Mouse (Mus musculus): Measurements from ENCODE around the gene Gm44502. TPM values are rescaled to one million over a fixed set of nuclear protein-coding genes. Genes with fewer than 3 reads are reported as not detected.
A peak's percentile ranks its signal among the peaks of the same experiment; 100 is the strongest.

Gm44502 gene
- polyA plus RNA-seq, 1 experiment, result 0.08 TPM

GRCm38 (mm10) chr15:89390081-89390480, 39.4 kb downstream of the Gm44502 start:
- H3K36me3 ChIP-seq (ENCODE audit: control insufficient read depth), result no peaks in the 10 kb centered on the region
- TF ChIP-seq TAL1 (IDR thresholded peaks at IDR 0.05; ENCODE audit: low read length), result no peak
- TF ChIP-seq GATA1 (IDR thresholded peaks at IDR 0.05; ENCODE audit: low read length), result no peak
- H3K4me3 ChIP-seq (replicated peaks), result no peak overlapping the region
- H3K9me3 ChIP-seq (ENCODE audit: control insufficient read depth, low read length), result no peaks in the 10 kb centered on the region
- no peaks in the 10 kb centered on the region; the same call in none of the 2 replicates for H3K27me3 ChIP-seq (ENCODE audit: control insufficient read depth)
- H3K4me1 ChIP-seq (ENCODE audit: control insufficient read depth), result no peaks in the 10 kb centered on the region

- Histone ChIP-seq H3K4me1 (ENCODE audit: control insufficient read depth) (no peaks in the 10 kb centered on the region), H3K4me3 (replicated peaks) (no peak overlapping the region), H3K27me3 (ENCODE audit: control insufficient read depth) (no peaks in the 10 kb centered on the region; the same call in none of the 2 replicates), H3K9me3 (ENCODE audit: control insufficient read depth, low read length) (no peaks in the 10 kb centered on the region), H3K36me3 (ENCODE audit: control insufficient read depth) (no peaks in the 10 kb centered on the region)
- TF ChIP-seq TAL1 (IDR thresholded peaks at IDR 0.05; ENCODE audit: low read length) (no peak), GATA1 (IDR thresholded peaks at IDR 0.05; ENCODE audit: low read length) (no peak)
Measured at GRCm38 (mm10) chr15:89387127-89387526, 42.4 kb downstream of the Gm44502 start.

- Histone ChIP-seq H3K4me1 (ENCODE audit: control insufficient read depth) (peaks cover under 1% of the 10 kb centered on the region), H3K36me3 (ENCODE audit: control insufficient read depth) (no peaks in the 10 kb centered on the region), H3K4me3 (replicated peaks) (no peak within 1 kb of the TSS), H3K9me3 (ENCODE audit: control insufficient read depth, low read length) (no peaks in the 10 kb centered on the region), H3K27me3 (ENCODE audit: control insufficient read depth) (peaks cover 7% of the 10 kb centered on the region)
- TF ChIP-seq TAL1 (IDR thresholded peaks at IDR 0.05; ENCODE audit: low read length), result no peak
- no peak for TF ChIP-seq GATA1 (IDR thresholded peaks at IDR 0.05; ENCODE audit: low read length)
Measured at GRCm38 (mm10) chr15:89384617-89385016, 44.9 kb downstream of the Gm44502 start, which contains the start of gene Klhdc7b. Klhdc7b (plus strand) TSS chr15:89384917.

- TF ChIP-seq TAL1 (IDR thresholded peaks at IDR 0.05; ENCODE audit: low read length) (no peak), GATA1 (IDR thresholded peaks at IDR 0.05; ENCODE audit: low read length) (no peak)
- H3K9me3 ChIP-seq (ENCODE audit: control insufficient read depth, low read length), result no peaks in the 10 kb centered on the region
- peaks cover 44% of the 10 kb centered on the region for H3K27me3 ChIP-seq (ENCODE audit: control insufficient read depth)
- no peaks in the 10 kb centered on the region for H3K36me3 ChIP-seq (ENCODE audit: control insufficient read depth)
- peak overlapping the region; percentile 59 for H3K4me3 ChIP-seq (replicated peaks)
- H3K4me1 ChIP-seq (ENCODE audit: control insufficient read depth), result peaks cover 25% of the 10 kb centered on the region
Measured at GRCm38 (mm10) chr15:89379429-89379828, 50.1 kb downstream of the Gm44502 start.

- Histone ChIP-seq H3K4me1 (ENCODE audit: control insufficient read depth) (peaks cover 31% of the 10 kb centered on the region), H3K9me3 (ENCODE audit: control insufficient read depth, low read length) (no peaks in the 10 kb centered on the region), H3K4me3 (replicated peaks) (peak within 1 kb of the TSS; percentile 59), H3K36me3 (ENCODE audit: control insufficient read depth) (no peaks in the 10 kb centered on the region), H3K27me3 (ENCODE audit: control insufficient read depth) (peaks cover 44% of the 10 kb centered on the region)
- TF ChIP-seq GATA1 (IDR thresholded peaks at IDR 0.05; ENCODE audit: low read length), result no peak
Measured at GRCm38 (mm10) chr15:89378831-89379401, 50.6 kb downstream of the Gm44502 start, which contains the start of gene Odf3b. Odf3b (minus strand) TSS chr15:89379282.

- TF ChIP-seq TAL1 (IDR thresholded peaks at IDR 0.05; ENCODE audit: low read length) (no peak), GATA1 (IDR thresholded peaks at IDR 0.05; ENCODE audit: low read length) (no peak)
- H3K4me3 ChIP-seq (replicated peaks), result peak overlapping the region; percentile 59
- H3K4me1 ChIP-seq (ENCODE audit: control insufficient read depth), result peaks cover 38% of the 10 kb centered on the region
- H3K36me3 ChIP-seq (ENCODE audit: control insufficient read depth), result peaks cover under 1% of the 10 kb centered on the region
- no peaks in the 10 kb centered on the region for H3K9me3 ChIP-seq (ENCODE audit: control insufficient read depth, low read length)
- peaks cover 44% of the 10 kb centered on the region for H3K27me3 ChIP-seq (ENCODE audit: control insufficient read depth)
Measured at GRCm38 (mm10) chr15:89377938-89378828, 51.3 kb downstream of the Gm44502 start.

GRCm38 (mm10) chr15:89377362-89377761, 52.1 kb downstream of the Gm44502 start:
- Histone ChIP-seq H3K4me3 (replicated peaks) (no peak overlapping the region), H3K9me3 (ENCODE audit: control insufficient read depth, low read length) (no peaks in the 10 kb centered on the region), H3K36me3 (ENCODE audit: control insufficient read depth) (peaks cover 9% of the 10 kb centered on the region), H3K27me3 (ENCODE audit: control insufficient read depth) (peaks cover 44% of the 10 kb centered on the region), H3K4me1 (ENCODE audit: control insufficient read depth) (peaks cover 46% of the 10 kb centered on the region)
- TF ChIP-seq TAL1 (IDR thresholded peaks at IDR 0.05; ENCODE audit: low read length) (no peak), GATA1 (IDR thresholded peaks at IDR 0.05; ENCODE audit: low read length) (no peak)

GRCm38 (mm10) chr15:89376957-89377356, 52.5 kb downstream of the Gm44502 start, which contains the start of gene Tymp:
Tymp (minus strand) TSS chr15:89377039.
- peaks cover 50% of the 10 kb centered on the region for H3K4me1 ChIP-seq (ENCODE audit: control insufficient read depth)
- H3K4me3 ChIP-seq (replicated peaks), result no peak within 1 kb of the TSS
- peaks cover 44% of the 10 kb centered on the region for H3K27me3 ChIP-seq (ENCODE audit: control insufficient read depth)
- H3K36me3 ChIP-seq (ENCODE audit: control insufficient read depth), result peaks cover 13% of the 10 kb centered on the region
- H3K9me3 ChIP-seq (ENCODE audit: control insufficient read depth, low read length), result no peaks in the 10 kb centered on the region
- TF ChIP-seq TAL1 (IDR thresholded peaks at IDR 0.05; ENCODE audit: low read length) (no peak), GATA1 (IDR thresholded peaks at IDR 0.05; ENCODE audit: low read length) (no peak)

GRCm38 (mm10) chr15:89376040-89376439, 53.5 kb downstream of the Gm44502 start:
- Histone ChIP-seq H3K36me3 (ENCODE audit: control insufficient read depth) (peaks cover 22% of the 10 kb centered on the region), H3K27me3 (ENCODE audit: control insufficient read depth) (peaks cover 44% of the 10 kb centered on the region), H3K4me3 (replicated peaks) (no peak overlapping the region), H3K4me1 (ENCODE audit: control insufficient read depth) (peaks cover 57% of the 10 kb centered on the region), H3K9me3 (ENCODE audit: control insufficient read depth, low read length) (no peaks in the 10 kb centered on the region)
- no peak for TF ChIP-seq GATA1 (IDR thresholded peaks at IDR 0.05; ENCODE audit: low read length)
- no peak for TF ChIP-seq TAL1 (IDR thresholded peaks at IDR 0.05; ENCODE audit: low read length)
